Mouse (Mus musculus): Measurements from ENCODE around the gene Nfatc4. TPM values are rescaled to one million over a fixed set of nuclear protein-coding genes. Genes with fewer than 3 reads are reported as not detected.

The Nfatc4 gene
- polyA plus RNA-seq, 1 experiment = 2.8 TPM

GRCm38 (mm10) chr14:55783171-55783957, 39.6 kb upstream of the Nfatc4 start:
- peaks cover 9% of the 10 kb centered on the region for H3K27me3 ChIP-seq (ENCODE audit: control insufficient read depth, insufficient read depth, insufficient read length)
- no peak overlapping the region for H3ac ChIP-seq (ENCODE audit: control insufficient read depth, insufficient read length)
- no peak for TF ChIP-seq TCF12 (IDR thresholded peaks at IDR 0.05; ENCODE audit: insufficient read depth, poor library complexity, severe bottlenecking)
- no peak for TF ChIP-seq MAX (IDR thresholded peaks at IDR 0.05; ENCODE audit: low read depth)
- no peak for TF ChIP-seq MYOD1 (IDR thresholded peaks at IDR 0.05; ENCODE audit: control insufficient read depth in 1 of 3, insufficient read length in 2 of 3, low read depth in 2 of 3)
- no peak for TF ChIP-seq SRF (IDR thresholded peaks at IDR 0.05; ENCODE audit: control insufficient read depth, insufficient read length, low read depth)
- TF ChIP-seq POLR2A (IDR thresholded peaks at IDR 0.05; ENCODE audit: insufficient read length, low read depth) = no peak
- no peak for TF ChIP-seq USF1 (IDR thresholded peaks at IDR 0.05; ENCODE audit: low read depth)
- TF ChIP-seq TCF3 (IDR thresholded peaks at IDR 0.05; ENCODE audit: insufficient read length, low read depth) = no peak
- no peak for TF ChIP-seq REST (IDR thresholded peaks at IDR 0.05; ENCODE audit: insufficient read depth, insufficient read length)
- TF ChIP-seq E2F4 (IDR thresholded peaks at IDR 0.05; ENCODE audit: insufficient read depth) = no peak
- TF ChIP-seq MYOG (IDR thresholded peaks at IDR 0.05; ENCODE audit: control insufficient read depth in 1 of 3, insufficient read depth in 1 of 3, insufficient read length in 2 of 3, low read depth in 2 of 3) = no peak
- TF ChIP-seq CEBPB (IDR thresholded peaks at IDR 0.05; ENCODE audit: insufficient read depth, poor library complexity, severe bottlenecking) = no peak
- TF ChIP-seq POLR2AphosphoS2 (IDR thresholded peaks at IDR 0.05; ENCODE audit: insufficient read length, low read depth) = no peak
- no peaks in the 10 kb centered on the region for H3K79me2 ChIP-seq (ENCODE audit: control insufficient read depth, insufficient read depth)
- peak overlapping the region; percentile 56 for H3K4me2 ChIP-seq (ENCODE audit: low read depth)
- no peak overlapping the region for H3K4me3 ChIP-seq
- no peaks in the 10 kb centered on the region for H3K36me3 ChIP-seq (ENCODE audit: control insufficient read depth, insufficient read depth)

- TF ChIP-seq REST (IDR thresholded peaks at IDR 0.05; ENCODE audit: insufficient read depth, insufficient read length) (no peak), TCF3 (IDR thresholded peaks at IDR 0.05; ENCODE audit: insufficient read length, low read depth) (no peak), POLR2A (IDR thresholded peaks at IDR 0.05; ENCODE audit: insufficient read length, low read depth) (no peak), TCF12 (IDR thresholded peaks at IDR 0.05; ENCODE audit: insufficient read depth, poor library complexity, severe bottlenecking) (no peak), MYOD1 (IDR thresholded peaks at IDR 0.05; ENCODE audit: control insufficient read depth in 1 of 3, insufficient read length in 2 of 3, low read depth in 2 of 3) (no peak), MAX (IDR thresholded peaks at IDR 0.05; ENCODE audit: low read depth) (no peak), USF1 (IDR thresholded peaks at IDR 0.05; ENCODE audit: low read depth) (no peak), SRF (IDR thresholded peaks at IDR 0.05; ENCODE audit: control insufficient read depth, insufficient read length, low read depth) (no peak), CEBPB (IDR thresholded peaks at IDR 0.05; ENCODE audit: insufficient read depth, poor library complexity, severe bottlenecking) (no peak)
- Histone ChIP-seq H3K4me2 (ENCODE audit: low read depth) (peak within 1 kb of the TSS; percentile 56), H3K79me2 (ENCODE audit: control insufficient read depth, insufficient read depth) (no peaks in the 10 kb centered on the region), H3K4me3 (no peak within 1 kb of the TSS), H3K27me3 (ENCODE audit: control insufficient read depth, insufficient read depth, insufficient read length) (peaks cover 9% of the 10 kb centered on the region), H3K36me3 (ENCODE audit: control insufficient read depth, insufficient read depth) (no peaks in the 10 kb centered on the region), H3ac (ENCODE audit: control insufficient read depth, insufficient read length) (no peak within 1 kb of the TSS)
Observed at GRCm38 (mm10) chr14:55783958-55784235, 39.0 kb upstream of the Nfatc4 start, which contains the start of gene Adcy4. Gene Adcy4, minus strand, starts transcription at chr14:55784095.

DNA sequence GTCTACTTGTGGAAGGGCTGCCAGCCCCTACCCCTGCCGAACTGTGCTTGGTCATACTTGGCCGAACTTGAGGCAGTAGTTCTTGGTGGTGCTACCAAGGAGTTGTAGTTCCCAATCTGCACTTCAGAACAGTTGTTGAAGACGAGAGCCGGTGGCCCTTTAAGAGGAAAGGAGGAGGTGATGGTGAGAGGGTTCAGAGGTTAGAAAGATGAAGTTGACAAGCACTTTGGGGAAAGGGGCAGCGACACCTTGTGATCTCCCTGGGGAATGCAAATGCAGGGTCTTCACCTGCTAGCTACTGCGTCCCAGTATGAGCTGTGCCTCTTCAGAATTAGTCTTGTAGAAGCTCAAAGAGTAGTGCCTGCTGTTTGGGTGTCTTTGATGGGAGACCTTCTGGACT, 37.7 kb upstream of the Nfatc4 start:
- Histone ChIP-seq H3K27me3 (ENCODE audit: control insufficient read depth, insufficient read depth, insufficient read length) (peaks cover 9% of the 10 kb centered on the region), H3K36me3 (ENCODE audit: control insufficient read depth, insufficient read depth) (no peaks in the 10 kb centered on the region), H3K79me2 (ENCODE audit: control insufficient read depth, insufficient read depth) (no peaks in the 10 kb centered on the region), H3ac (ENCODE audit: control insufficient read depth, insufficient read length) (no peak overlapping the region), H3K4me2 (ENCODE audit: low read depth) (no peak overlapping the region), H3K4me3 (no peak overlapping the region)
- no peak for TF ChIP-seq E2F4 (IDR thresholded peaks at IDR 0.05; ENCODE audit: insufficient read depth)
- TF ChIP-seq REST (IDR thresholded peaks at IDR 0.05; ENCODE audit: insufficient read depth, insufficient read length) = no peak
- TF ChIP-seq USF1 (IDR thresholded peaks at IDR 0.05; ENCODE audit: low read depth) = no peak
- no peak for TF ChIP-seq MYOG (IDR thresholded peaks at IDR 0.05; ENCODE audit: control insufficient read depth in 1 of 3, insufficient read depth in 1 of 3, insufficient read length in 2 of 3, low read depth in 2 of 3)
- TF ChIP-seq TCF3 (IDR thresholded peaks at IDR 0.05; ENCODE audit: insufficient read length, low read depth) = no peak

DNA sequence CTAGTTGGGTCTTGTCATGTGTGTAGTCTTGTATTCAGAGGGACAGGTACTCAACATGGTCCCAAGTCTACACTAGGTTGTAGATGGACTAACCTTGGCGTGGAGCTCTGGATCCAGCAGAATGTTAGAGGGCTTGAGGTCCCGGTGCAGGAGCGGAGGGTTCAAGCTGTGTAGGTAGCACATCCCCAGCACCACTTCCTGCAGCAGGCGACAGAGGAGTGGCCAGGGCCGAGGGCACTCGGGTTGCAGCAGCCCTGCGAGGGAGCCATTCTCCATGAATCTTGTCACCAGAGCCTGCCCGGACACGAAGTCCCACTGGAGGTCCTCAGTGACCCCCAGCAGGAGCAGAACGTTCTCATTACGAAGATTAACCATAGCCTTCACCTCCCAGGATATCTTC, 35.2 kb upstream of the Nfatc4 start:
- Histone ChIP-seq H3K4me2 (ENCODE audit: low read depth) (no peak overlapping the region), H3ac (ENCODE audit: control insufficient read depth, insufficient read length) (no peak overlapping the region), H3K4me3 (no peak overlapping the region), H3K36me3 (ENCODE audit: control insufficient read depth, insufficient read depth) (no peaks in the 10 kb centered on the region), H3K27me3 (ENCODE audit: control insufficient read depth, insufficient read depth, insufficient read length) (peaks cover 9% of the 10 kb centered on the region), H3K79me2 (ENCODE audit: control insufficient read depth, insufficient read depth) (no peaks in the 10 kb centered on the region)
- TF ChIP-seq TCF12 (IDR thresholded peaks at IDR 0.05; ENCODE audit: insufficient read depth, poor library complexity, severe bottlenecking) (no peak), MAX (IDR thresholded peaks at IDR 0.05; ENCODE audit: low read depth) (no peak), POLR2A (IDR thresholded peaks at IDR 0.05; ENCODE audit: insufficient read length, low read depth) (no peak), REST (IDR thresholded peaks at IDR 0.05; ENCODE audit: insufficient read depth, insufficient read length) (no peak)

GRCm38 (mm10) chr14:55788256-55789050, 34.5 kb upstream of the Nfatc4 start, which contains the start of gene Ripk3:
Gene Ripk3, minus strand, starts transcription at chr14:55788865.
- no peaks in the 10 kb centered on the region for H3K36me3 ChIP-seq (ENCODE audit: control insufficient read depth, insufficient read depth)
- peaks cover 9% of the 10 kb centered on the region for H3K27me3 ChIP-seq (ENCODE audit: control insufficient read depth, insufficient read depth, insufficient read length)
- no peak within 1 kb of the TSS for H3ac ChIP-seq (ENCODE audit: control insufficient read depth, insufficient read length)
- no peak for TF ChIP-seq MYOG (IDR thresholded peaks at IDR 0.05; ENCODE audit: control insufficient read depth in 1 of 3, insufficient read depth in 1 of 3, insufficient read length in 2 of 3, low read depth in 2 of 3)
- no peak within 1 kb of the TSS for H3K4me2 ChIP-seq (ENCODE audit: low read depth)
- H3K4me3 ChIP-seq = no peak within 1 kb of the TSS
- no peaks in the 10 kb centered on the region for H3K79me2 ChIP-seq (ENCODE audit: control insufficient read depth, insufficient read depth)
